Mouse (Mus musculus) CH12F3 (cell line): Measurements from ENCODE around the gene Nxph4.

Source experiments
- in situ Hi-C: fragments of 300-500 bp; cut with MboI; formaldehyde crosslinking; loops from 2 replicates; pipeline ENCODE4 v1.14.3; 2020; ENCODE audit warnings: low sequenced_read_pairs

The Nxph4 gene

DNA sequence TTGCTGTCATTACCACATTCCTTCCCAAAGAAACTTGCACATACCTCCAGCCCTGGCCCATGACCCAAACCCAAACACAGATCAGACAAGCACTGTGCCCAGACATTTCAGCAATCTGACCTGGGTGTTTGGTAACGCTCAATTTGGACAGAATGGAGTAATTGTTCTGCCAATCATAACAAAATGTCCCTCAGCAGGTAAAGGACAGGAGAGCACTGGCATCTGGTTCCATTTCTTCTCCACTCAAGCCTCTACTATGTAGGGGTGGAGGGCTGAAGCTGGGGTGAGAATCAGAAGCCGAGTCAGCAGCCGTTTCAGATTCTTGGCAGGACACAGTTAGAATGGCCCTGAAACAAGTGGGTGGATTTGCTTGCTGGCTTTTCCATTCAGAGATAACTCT, 42.2 kb downstream of the Nxph4 start:
- in situ Hi-C loops = no loop called here

DNA sequence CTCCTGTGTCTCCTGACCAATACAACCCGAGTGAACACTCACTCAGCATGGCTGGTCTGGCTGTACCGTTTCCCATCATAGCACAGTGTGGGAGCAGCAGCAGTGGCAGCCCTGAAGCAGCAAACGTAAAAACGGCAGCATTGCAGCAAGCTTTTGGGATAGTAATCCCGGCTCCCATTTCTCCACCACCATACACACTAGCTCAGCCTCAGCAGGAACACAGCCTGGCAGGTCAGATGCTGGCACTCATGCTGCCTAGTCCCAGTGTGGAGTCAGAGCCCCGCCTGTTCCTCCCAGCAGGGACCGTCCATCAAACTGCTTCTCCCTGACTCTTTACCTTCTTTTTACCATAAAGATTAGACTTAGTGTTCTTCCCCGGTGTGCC, 43.2 kb downstream of the Nxph4 start:
- in situ Hi-C loops = no loop called here

DNA sequence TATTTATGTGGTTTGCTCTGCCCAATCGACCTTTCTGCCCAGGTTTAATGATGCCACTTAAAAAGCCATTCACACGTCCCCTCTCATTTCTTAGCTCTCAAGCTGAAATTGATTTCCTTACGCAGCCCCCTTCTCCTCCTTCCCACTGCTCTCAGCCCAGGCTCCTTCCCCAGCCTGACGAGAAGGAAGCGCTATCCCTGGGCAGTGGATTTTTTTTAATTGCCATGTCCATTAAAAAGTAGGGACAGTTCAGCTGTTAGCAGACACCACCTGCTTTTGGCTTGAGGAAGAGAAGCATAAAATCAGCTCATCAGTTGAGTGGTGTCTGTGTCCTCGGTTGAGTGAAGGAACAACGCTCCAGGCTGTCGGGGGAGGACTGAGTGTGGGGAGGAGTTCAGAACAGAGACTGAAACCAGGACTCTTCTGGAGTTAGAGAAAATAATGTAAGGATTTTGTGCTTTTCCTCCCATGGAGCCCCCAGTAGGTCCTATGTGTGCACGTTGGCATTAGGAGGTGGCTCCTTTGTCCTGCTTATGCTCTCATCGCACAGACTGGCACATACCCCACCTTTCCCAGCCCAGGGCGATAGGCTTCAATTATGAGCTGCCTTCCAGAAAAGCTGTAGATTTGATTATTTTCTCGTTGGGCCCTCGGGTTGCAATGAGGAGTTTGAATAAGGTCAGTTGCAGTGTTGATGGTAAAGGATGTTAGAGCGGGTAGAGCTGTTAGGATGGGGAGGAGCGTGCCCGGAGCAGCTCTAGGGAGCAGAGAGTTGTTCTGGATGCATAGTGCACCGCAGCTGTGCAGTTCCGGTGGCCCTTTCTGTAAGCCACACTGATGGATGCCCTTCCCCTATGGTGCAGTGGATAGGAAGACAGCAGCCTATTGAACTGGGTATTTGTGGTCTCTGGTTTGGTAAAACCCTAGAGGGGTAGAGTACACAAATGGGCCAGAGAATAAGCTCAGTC, 43.9 kb downstream of the Nxph4 start:
- in situ Hi-C loops = no loop called here

DNA sequence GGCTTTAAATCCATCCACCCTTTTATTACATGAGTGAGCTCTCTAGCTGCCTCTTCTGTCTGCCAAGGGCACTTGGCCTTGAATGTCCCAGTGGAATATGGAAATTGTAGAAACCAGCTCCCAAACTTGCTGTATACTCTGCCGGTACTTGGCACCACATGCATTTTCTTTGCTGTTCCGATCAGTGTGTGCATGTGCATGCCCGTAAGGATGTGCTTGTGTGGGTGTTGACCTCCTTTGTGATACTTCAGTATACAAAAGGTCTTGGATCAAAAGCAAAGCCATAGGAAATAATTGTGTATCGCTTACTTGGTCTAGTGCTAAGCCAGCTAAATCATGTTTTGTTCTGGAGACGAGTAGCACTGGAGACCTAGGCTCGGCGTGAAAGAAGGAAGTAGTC, 45.5 kb downstream of the Nxph4 start:
- in situ Hi-C loops = no loop called here

DNA sequence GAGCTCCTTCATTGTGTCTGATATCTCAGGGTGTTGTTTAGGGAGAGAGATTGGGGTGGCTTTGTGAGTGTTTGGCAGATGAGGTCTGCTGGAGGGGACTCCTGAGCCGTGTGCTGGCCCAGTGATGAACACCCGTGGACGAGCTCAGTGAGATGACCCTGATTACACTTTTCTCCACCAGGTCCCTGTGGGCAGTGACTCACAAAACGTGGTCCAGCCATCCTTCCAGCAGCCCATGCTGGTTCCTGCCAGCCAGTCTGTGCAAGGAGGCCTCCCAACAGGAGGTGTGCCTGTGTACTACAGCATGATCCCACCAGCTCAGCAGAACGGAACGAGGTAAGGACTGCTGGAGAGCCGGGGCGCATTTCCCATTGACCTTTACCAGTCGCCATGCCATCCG, 49.1 kb downstream of the Nxph4 start:
- in situ Hi-C loops = no loop called here

DNA sequence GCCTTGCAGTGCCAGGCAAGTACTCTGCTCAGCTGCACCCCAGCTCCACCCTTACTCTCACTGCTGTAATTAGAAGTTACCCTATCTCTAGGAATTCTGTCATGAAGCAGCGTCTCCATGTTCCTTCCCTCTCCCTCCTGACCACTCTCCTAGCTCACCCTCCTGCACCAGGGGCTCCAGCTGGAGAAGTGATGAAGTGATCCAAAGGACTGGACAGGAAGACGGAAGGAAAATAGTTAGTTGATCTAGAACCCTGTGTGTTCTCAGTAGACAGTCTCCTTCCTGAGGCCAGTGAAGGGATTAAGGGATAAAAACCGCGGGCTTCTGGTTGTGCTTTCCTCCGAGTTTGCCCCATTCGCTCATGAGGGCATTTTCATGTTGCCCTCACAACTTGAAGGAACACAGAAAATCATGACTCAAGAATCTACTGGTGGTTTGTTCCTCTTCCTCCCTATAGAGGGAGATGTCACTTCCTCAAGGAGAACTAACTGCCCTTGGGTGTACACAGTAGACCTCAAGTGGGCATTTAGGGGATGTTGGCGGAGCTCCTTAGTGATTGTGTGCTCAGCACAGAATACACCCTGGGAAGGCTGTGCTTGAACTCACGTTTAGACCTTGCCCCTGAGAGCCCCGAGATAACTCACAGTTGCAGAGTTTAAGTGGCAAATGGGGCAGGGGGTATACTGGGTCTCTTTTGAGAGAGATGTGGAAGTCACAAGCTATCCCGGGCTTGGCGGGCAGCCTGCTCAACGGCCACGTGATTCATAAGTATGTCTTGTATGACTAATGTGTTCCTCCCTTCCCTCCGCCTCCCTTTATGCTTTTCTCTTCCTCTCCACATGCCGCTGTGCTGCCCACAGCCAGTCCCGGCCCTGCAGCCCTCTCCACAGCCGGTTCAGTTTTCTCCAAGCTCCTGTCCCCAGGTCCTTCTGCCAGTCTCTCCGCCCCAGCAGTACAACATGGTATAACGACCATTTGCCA, 53.2 kb downstream of the Nxph4 start:
- in situ Hi-C loops = no loop called here

DNA sequence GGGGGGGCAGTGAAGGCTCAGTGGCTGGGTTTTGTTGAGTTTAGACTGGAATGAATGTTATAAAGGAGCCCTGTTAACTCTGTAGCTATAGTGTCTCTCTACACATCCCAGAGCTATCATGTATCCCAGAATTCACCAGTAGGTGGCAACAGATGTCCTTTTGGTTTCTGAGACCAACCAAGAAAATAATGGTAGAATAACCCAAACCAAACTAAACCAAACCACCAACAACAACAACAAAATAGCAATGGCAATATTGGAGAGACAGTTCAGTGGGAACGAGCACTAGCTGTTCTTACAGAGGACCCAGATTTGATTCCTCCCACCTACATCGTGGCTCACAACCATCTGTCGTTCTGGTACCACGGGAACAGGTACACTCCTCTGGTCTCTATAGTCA, 55.2 kb downstream of the Nxph4 start:
- in situ Hi-C loops = no loop called here

DNA sequence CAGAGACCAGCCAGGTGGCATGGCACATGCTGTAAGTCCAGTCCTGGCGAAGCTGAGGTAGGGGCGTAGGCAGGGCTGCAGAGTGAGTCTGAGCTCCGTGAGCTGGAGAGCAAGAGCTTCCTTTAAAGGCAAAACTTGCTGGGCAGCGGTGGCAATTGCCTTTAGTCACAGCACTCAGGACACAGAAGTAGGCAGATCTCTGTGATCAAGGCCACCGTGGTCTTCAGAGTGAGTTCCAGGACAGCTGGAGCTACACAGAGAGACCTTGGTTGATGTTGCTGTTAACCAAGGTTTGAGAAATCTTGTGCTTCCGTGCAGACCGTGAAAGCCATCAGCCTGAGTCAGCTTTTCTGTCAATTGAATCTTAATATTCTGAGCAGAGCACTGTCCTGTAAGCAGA, 57.1 kb downstream of the Nxph4 start:
- in situ Hi-C loops = no loop called here

DNA sequence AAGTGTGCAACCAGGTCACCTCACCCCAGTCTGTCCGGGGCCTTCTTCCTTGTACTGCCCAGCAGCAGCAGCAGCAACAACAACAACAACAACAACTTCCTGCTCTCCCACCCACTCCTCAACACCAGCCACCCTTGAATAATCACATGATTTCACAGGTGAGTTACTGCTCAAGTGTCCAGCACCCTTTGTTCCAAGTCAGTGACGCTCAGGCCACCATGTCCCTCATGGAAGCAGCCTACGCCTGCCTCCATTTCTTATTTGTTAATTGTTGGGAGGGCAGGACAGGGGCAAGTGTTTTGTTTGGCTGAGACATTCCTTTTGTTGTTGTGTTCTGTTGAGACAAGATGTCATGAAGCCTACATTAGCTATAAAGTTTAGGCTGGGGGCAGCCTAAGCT, 57.8 kb downstream of the Nxph4 start:
- in situ Hi-C loops = no loop called here
